Mouse (Mus musculus) midbrain, postnatal 0 days (tissue): Measurements from ENCODE around the gene Fam20b. TPM values are rescaled to one million over a fixed set of nuclear protein-coding genes. Genes with fewer than 3 reads are reported as not detected.

ENCODE experiments used
- ATAC-seq: fragments of 200-750 bp; cut with Nextera tagmentation; 2 replicates; pipeline ENCODE4 v1.8.0; 2017; ENCODE audit warnings: moderate number of reproducible peaks, mild to moderate bottlenecking, moderate TSS enrichment, moderate library complexity; ENCODE audit not compliant: low FRiP score
- DNase-seq: peaks from one replicate; pipeline ENCODE4 v3.0.0-alpha.2; 2015; ENCODE audit warnings: low spot score
- H3K27ac ChIP-seq: fragments of 300-500 bp; sonication (generic); 2 replicates; pipeline ENCODE4 v1.5.1; 2014; ENCODE audit warnings: low read depth, mild to moderate bottlenecking, low read length, mixed read lengths
- H3K27me3 ChIP-seq: fragments of 300-500 bp; sonication (generic); 2 replicates; pipeline ENCODE4 v1.6.1; 2014; ENCODE audit warnings: low read length, control low read depth, mixed read lengths; ENCODE audit not compliant: insufficient read depth
- H3K36me3 ChIP-seq: fragments of 300-500 bp; sonication (generic); 2 replicates; pipeline ENCODE4 v1.6.1; 2014; ENCODE audit warnings: low read length, control low read depth, mixed read lengths; ENCODE audit not compliant: insufficient read depth
- H3K4me1 ChIP-seq: fragments of 300-500 bp; sonication (generic); 2 replicates; pipeline ENCODE4 v1.6.1; 2014; ENCODE audit warnings: mild to moderate bottlenecking, control low read depth, antibody characterized with exemption, low read length, mixed read lengths; ENCODE audit not compliant: insufficient read depth
- H3K4me2 ChIP-seq: fragments of 300-500 bp; sonication (generic); 2 replicates; pipeline ENCODE4 v1.6.1; 2014; ENCODE audit warnings: low read depth, mild to moderate bottlenecking, low read length, mixed read lengths; ENCODE audit not compliant: poor library complexity, severe bottlenecking
- H3K4me3 ChIP-seq: fragments of 300-500 bp; sonication (generic); 2 replicates; pipeline ENCODE4 v1.5.1; 2014; ENCODE audit warnings: low read depth, mild to moderate bottlenecking, low read length, moderate library complexity
- H3K9ac ChIP-seq: fragments of 300-500 bp; sonication (generic); replicated peaks from 2 replicates; pipeline ENCODE4 v1.6.1; 2014; ENCODE audit warnings: mild to moderate bottlenecking, low read length, moderate library complexity, mixed read lengths; ENCODE audit not compliant: poor library complexity, severe bottlenecking
- H3K9me3 ChIP-seq: fragments of 300-500 bp; sonication (generic); 2 replicates; pipeline ENCODE4 v1.6.1; 2016; ENCODE audit warnings: low read length, control low read depth
- CTCF ChIP-seq: IDR thresholded peaks from 2 replicates; pipeline ENCODE4 v1.5.1; 2016; ENCODE audit warnings: antibody characterized with exemption, mild to moderate bottlenecking
- WGBS: fragments of 180-500 bp; shearing (Covaris S2); extraction: QIAGEN DNeasy Blood & Tissue Kit; methylation state at CpG from one replicate; pipeline ENCODE4 v1.1.7; 2014; 5-methylcytosine and 5-hydroxymethylcytosine counted together
- polyA plus RNA-seq: library from polyadenylated mRNA; unstranded; fragments of >200 nt; fragmentation: Nextera tagmentation; extraction: Ambion mirVana; gene quantifications from 2 replicates; pipeline ENCODE4 v1.2.1, GENCODE M21; 2015
- total RNA-seq: library from RNA; depleted of rRNA; stranded (reverse); fragments of >200 nt; gene quantifications from 2 replicates; pipeline ENCODE4 v1.2.3, GENCODE M21; 2014

Gene Fam20b
- total and polyA plus RNA-seq, 2 experiments from 2014 or later: 32.3 to 69.9 TPM

DNA sequence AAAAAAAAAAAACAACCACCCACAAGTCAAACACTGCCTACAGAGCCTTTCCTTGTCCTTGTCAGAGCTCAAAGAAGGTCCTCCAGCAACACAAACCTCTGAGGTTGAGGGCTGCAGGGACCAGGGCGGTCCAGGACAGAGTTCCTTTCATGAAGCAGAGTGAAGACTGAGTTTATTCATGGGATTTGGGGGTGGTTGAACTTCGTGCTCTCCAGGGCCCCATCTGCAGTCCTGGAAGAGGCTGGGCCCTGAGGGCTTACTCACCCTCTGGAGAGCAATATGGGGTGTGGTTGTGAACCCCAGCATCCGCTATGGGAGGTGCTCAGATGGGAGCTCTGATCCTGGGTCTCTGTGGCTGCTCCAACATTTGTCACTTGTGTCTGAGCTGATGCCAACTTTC is 15.1 kb upstream of the Fam20b start:
- no peak for TF ChIP-seq CTCF
- Histone ChIP-seq H3K4me3 (no peak overlapping the region), H3K4me1 (no peaks in the 10 kb centered on the region), H3K9ac (no peak overlapping the region), H3K4me2 (no peak overlapping the region), H3K27me3 (no peaks in the 10 kb centered on the region), H3K36me3 (no peaks in the 10 kb centered on the region), H3K27ac (no peak overlapping the region), H3K9me3 (no peaks in the 10 kb centered on the region)
- DNase-seq (no peak), ATAC-seq (no peak)
- 72% methylated on average over 3 of the region's 3 CpGs for WGBS

DNA sequence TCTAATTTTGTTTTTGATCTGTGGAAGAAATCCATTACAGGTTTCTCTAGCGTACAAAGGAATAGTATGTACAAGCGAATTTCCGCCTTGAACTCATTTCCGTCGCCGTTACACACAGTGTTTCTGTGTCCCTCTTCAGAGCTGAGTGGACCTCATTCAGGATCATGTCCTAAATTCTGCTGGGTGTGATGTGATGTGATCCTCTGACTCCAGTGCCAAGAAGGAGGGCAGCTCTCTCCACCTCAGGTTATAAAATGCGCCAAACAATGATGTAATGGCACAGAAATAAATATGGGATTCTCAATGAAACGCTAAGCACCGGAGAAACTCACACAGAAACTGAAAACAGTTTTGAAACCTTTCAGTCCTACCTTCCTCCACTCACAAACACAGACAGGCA is 14.7 kb upstream of the Fam20b start:
- Histone ChIP-seq H3K9ac (no peak overlapping the region), H3K27me3 (no peaks in the 10 kb centered on the region), H3K36me3 (no peaks in the 10 kb centered on the region), H3K27ac (no peak overlapping the region), H3K4me2 (no peak overlapping the region), H3K4me3 (no peak overlapping the region), H3K4me1 (no peaks in the 10 kb centered on the region), H3K9me3 (no peaks in the 10 kb centered on the region)
- no peak for ATAC-seq
- 94% methylated on average over 9 of the region's 9 CpGs for WGBS
- no peak for DNase-seq
- no peak for TF ChIP-seq CTCF

DNA sequence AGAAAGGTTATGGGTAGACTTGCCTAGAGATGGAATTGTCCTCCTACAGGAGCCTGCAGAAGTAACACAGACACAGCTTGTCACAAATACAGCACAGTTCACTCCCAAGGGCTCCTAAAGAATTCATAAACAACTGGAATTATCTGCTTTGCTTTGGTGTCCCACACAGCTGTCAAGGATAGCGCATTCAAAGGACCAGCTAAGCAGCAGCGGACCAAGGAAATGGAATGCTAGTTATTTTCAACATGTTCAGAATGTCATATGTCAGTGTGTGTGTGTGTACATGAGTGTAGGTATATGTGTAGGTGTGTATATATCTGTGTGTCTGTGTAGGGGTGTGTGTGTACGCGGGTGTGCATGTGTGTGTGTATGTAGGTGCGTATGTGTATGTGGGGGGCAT is 14.1 kb upstream of the Fam20b start:
- no peak overlapping the region for H3K27ac ChIP-seq
- ATAC-seq: no peak
- H3K27me3 ChIP-seq: no peaks in the 10 kb centered on the region
- no peak for DNase-seq
- H3K4me1 ChIP-seq: no peaks in the 10 kb centered on the region
- no peak overlapping the region for H3K4me3 ChIP-seq
- 88% methylated on average over 5 of the region's 5 CpGs for WGBS
- H3K36me3 ChIP-seq: no peaks in the 10 kb centered on the region
- TF ChIP-seq CTCF: no peak
- no peak overlapping the region for H3K4me2 ChIP-seq
- no peak overlapping the region for H3K9ac ChIP-seq
- H3K9me3 ChIP-seq: no peaks in the 10 kb centered on the region

DNA sequence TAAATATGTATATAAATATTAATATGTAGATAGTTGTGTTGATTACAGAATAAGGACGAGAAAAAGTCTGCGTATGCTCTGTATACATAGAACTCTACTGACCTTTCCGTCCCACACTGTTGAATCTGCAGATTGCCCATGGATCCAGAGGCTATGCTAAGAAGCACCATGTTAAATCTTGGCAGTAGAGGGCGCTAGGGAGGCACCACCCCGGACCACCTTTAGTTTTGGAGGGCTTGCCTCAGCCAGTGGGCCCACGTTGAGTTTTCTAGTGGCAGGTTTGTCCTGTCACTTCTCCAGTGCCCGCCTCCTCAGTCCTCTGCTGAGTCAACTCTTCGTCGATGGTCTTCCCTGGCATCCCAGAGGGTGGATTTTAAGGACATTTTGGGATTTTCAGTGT is 11.9 kb upstream of the Fam20b start:
- no peaks in the 10 kb centered on the region for H3K36me3 ChIP-seq
- no peak overlapping the region for H3K27ac ChIP-seq
- no peak overlapping the region for H3K4me2 ChIP-seq
- WGBS: 64% methylated on average over 9 of the region's 9 CpGs
- no peak overlapping the region for H3K9ac ChIP-seq
- H3K9me3 ChIP-seq: no peaks in the 10 kb centered on the region
- ATAC-seq (no peak), DNase-seq (no peak)
- peak; percentile 32; the same call in 1 of the 2 replicates for TF ChIP-seq CTCF
- no peaks in the 10 kb centered on the region for H3K27me3 ChIP-seq
- H3K4me1 ChIP-seq: no peaks in the 10 kb centered on the region
- no peak overlapping the region for H3K4me3 ChIP-seq

DNA sequence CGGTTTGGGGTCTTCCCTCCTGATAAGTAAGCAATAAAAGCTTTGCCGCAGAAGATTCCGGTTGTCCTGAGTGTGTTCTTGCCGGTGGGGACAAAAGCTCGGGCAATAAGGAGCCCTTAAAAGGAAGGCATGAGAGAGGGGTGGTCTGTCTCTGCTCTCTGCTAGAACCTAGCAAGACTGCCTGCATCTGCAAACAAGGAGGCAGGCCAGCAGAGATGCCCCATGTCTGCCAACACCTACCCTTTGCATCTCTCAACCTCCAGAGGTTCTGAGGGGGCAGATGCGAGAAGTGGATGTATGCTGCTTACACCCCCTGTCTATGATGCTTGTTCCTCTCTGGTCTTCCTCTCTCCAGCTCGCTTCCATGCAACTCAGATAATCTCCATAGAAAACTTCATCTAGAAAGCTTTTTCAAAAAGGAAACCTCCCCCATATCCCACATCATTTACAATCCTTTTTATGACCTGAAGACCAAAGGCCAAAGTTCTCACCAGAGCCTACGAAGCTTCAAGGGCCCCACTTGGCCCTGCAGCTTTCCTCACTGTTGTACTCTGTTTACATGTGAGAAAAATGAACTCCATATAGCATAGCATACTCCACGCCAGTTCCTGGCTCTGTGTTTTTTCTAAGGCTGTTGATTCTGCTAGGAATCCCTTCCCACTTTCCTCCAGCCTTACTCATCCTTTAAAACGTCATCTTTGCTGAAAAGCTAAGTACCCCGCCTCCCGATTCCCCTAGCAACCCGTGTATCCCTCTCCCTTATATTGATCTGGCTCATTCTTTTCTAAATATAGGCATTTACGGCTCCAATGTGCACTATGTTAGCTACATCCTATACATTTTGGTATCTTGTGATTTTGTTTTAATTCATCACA is 8.6 kb upstream of the Fam20b start:
- WGBS: 82% methylated on average over 13 of the region's 14 CpGs
- Histone ChIP-seq H3K27me3 (no peaks in the 10 kb centered on the region), H3K9ac (no peak overlapping the region), H3K27ac (no peak overlapping the region), H3K4me3 (no peak overlapping the region), H3K36me3 (no peaks in the 10 kb centered on the region), H3K4me1 (no peaks in the 10 kb centered on the region), H3K9me3 (no peaks in the 10 kb centered on the region), H3K4me2 (no peak overlapping the region)
- no peak for TF ChIP-seq CTCF
- DNase-seq (no peak), ATAC-seq (no peak)

DNA sequence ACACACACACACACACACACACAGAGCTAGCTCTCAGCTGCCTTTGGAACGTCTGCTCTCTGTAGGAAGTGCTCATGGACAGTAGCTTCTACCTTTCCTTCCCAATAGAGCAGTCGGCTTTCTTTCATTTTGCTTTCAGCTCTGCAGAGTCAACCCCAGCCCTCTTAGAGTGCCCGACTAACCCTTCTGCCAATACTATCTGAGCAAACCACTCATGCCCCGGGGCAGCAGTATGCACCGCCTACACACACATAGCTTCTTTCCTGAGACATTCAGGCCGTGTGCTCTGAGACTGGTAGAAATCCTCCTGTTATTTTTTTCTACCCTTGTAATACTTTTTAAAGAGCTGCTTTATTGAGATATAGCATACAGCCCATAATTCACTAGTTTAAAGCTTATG is 3.2 kb upstream of the Fam20b start:
- Histone ChIP-seq H3K9ac (no peak overlapping the region), H3K36me3 (no peaks in the 10 kb centered on the region), H3K4me1 (0 out of 2 replicates have a peak, but pooled peaks cover 3% of the 10 kb centered on the region), H3K4me3 (no peak overlapping the region), H3K27ac (no peak overlapping the region), H3K27me3 (no peaks in the 10 kb centered on the region), H3K4me2 (no peak overlapping the region), H3K9me3 (no peaks in the 10 kb centered on the region)
- DNase-seq: no peak
- ATAC-seq: no peak
- 57% methylated on average over 6 of the region's 6 CpGs for WGBS
- TF ChIP-seq CTCF: no peak
